Comparison of ENCODE assay signal across 21 mouse cellular contexts in genomic region chr7:25303003-25303684, GRCm38 (mm10). TPM values are rescaled to one million over a fixed set of nuclear protein-coding genes. Genes with fewer than 3 reads are reported as not detected.
"Had no signal": no experiment of that assay in that cellular context is flagged by ENCODE, and none has a peak within 500 bp of the region (broad histone marks: within the 10 kb centered on the region; RNA-seq: fewer than 3 reads in every experiment).

No protein-coding gene starts in this region.

- DNase-seq: lung, adult 18-20 months; lung, embryonic 14.5 days; lung, postnatal 10 days; lung, postnatal 4 days; midbrain, embryonic 14.5 days; retina, postnatal 1 day; right cerebral cortex, adult 18-20 months; right cerebral cortex, postnatal 25 days; right cerebral cortex, postnatal 4 days; spleen, adult 18-20 months; thymus, adult 18-20 months; thymus, postnatal 14 days had no signal

- H3K4me3 ChIP-seq: midbrain, embryonic 10.5 days; midbrain, embryonic 12.5 days; myocyte; neural tube, embryonic 13.5 days; neural tube, embryonic 15.5 days had no signal

- H3K27ac ChIP-seq: midbrain, embryonic 10.5 days; midbrain, embryonic 12.5 days; neural tube, embryonic 13.5 days; neural tube, embryonic 15.5 days had no signal

- H3K36me3 ChIP-seq: midbrain, embryonic 10.5 days; midbrain, embryonic 12.5 days; neural tube, embryonic 13.5 days; neural tube, embryonic 15.5 days had no signal

RNA-seq across cellular contexts. Expression of gene Prr19, which starts 1.9 kb away (rescaled TPM):
- total RNA-seq: megakaryocyte, adult 5-6 weeks; megakaryocyte-erythroid progenitor cell, adult 5-6 weeks had no signal
- polyA plus RNA-seq: myocyte; small intestine, adult 2 months had no signal

RNA-seq across cellular contexts. Expression of gene Tmem145, which starts 2.8 kb away (rescaled TPM):
- total RNA-seq: megakaryocyte, adult 5-6 weeks; megakaryocyte-erythroid progenitor cell, adult 5-6 weeks had no signal
- polyA plus RNA-seq: thymus, postnatal 0 days had no signal
